In the genomic region with DNA sequence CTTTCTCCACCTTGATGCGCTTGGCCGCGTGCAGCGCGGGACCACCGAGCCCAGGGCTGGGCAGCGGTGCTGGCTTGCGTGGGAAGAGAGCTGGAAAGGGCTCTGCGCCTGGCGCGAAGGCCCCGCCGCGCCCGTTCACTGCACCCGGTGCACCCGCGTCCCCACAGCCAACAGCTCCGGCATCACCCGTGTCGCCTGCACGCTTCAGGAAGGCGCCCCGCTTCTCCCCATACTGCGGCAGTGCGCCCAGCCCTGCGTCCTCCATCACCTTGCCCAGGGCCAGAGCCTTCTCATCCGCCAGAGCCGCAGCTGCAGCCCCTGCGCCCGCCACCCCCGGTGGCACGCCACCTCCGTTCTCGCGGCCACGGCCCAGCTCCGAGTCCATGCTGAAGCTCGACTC, we compare ENCODE assay signal across 29 mouse cellular contexts.
DNase-seq lines count a peak whose midpoint lies in the region; ATAC-seq and TF ChIP-seq lines count a peak whose summit lies in the region.
"Had no signal": no experiment of that assay in that cellular context is flagged by ENCODE, and none has a peak within 500 bp of the region (broad histone marks: within the 10 kb centered on the region; RNA-seq: fewer than 3 reads in every experiment).

No protein-coding gene starts in this region.

- H3K4me1 ChIP-seq in kidney, embryonic 15.5 days = peaks cover 8% of the 10 kb centered on the region; the same call in 1 of the 2 replicates
- peaks cover 20% of the 10 kb centered on the region for H3K4me1 ChIP-seq in E14TG2a.4 (replicated peaks; ENCODE audit: low read depth, low read length)
- peaks cover 20% of the 10 kb centered on the region for H3K4me1 ChIP-seq in hindbrain, embryonic 13.5 days (replicated peaks)
- H3K4me1 ChIP-seq: liver, embryonic 15.5 days had no signal

- no peaks in the 10 kb centered on the region for H3K27me3 ChIP-seq in kidney, embryonic 15.5 days
- peaks cover 78% of the 10 kb centered on the region for H3K27me3 ChIP-seq in E14TG2a.4 (ENCODE audit: insufficient read depth, low read length)
- no peaks in the 10 kb centered on the region for H3K27me3 ChIP-seq in hindbrain, embryonic 13.5 days
- H3K27me3 ChIP-seq: embryonic facial prominence, embryonic 15.5 days; forebrain, embryonic 12.5 days; limb, embryonic 12.5 days; liver, embryonic 15.5 days; midbrain, embryonic 15.5 days had no signal

- no peak overlapping the region for H3K4me3 ChIP-seq in kidney, embryonic 15.5 days (replicated peaks)
- H3K4me3 ChIP-seq in E14TG2a.4 (replicated peaks; ENCODE audit: low read length) = peak overlapping the region; percentile 67
- H3K4me3 ChIP-seq in hindbrain, embryonic 13.5 days = no peak overlapping the region
- H3K4me3 ChIP-seq: embryonic facial prominence, embryonic 10.5 days; embryonic facial prominence, embryonic 15.5 days; forebrain, embryonic 12.5 days; heart, embryonic 10.5 days; limb, embryonic 12.5 days; liver, embryonic 15.5 days; midbrain, embryonic 10.5 days; midbrain, embryonic 15.5 days had no signal

- no peak overlapping the region for H3K4me2 ChIP-seq in kidney, embryonic 15.5 days
- no peak overlapping the region for H3K4me2 ChIP-seq in hindbrain, embryonic 13.5 days
- H3K4me2 ChIP-seq: embryonic facial prominence, embryonic 15.5 days; forebrain, embryonic 12.5 days; hindbrain, embryonic 14.5 days; limb, embryonic 12.5 days; liver, embryonic 15.5 days; lung, embryonic 14.5 days; midbrain, embryonic 15.5 days had no signal

- no peak for DNase-seq in kidney, postnatal 4 days
- DNase-seq in CD4-positive helper T cell, adult 2 months (ENCODE audit: low read depth, low spot score) = peak; percentile 20
- DNase-seq in ZHBTc4 (ENCODE audit: low read depth, low spot score) = peak; percentile 51
- DNase-seq: adrenal gland, adult 2 months; adrenal gland, postnatal 36 days; cerebellum, adult 8-10 months; cerebellum, postnatal 25 days; gastrocnemius, postnatal 25 days; heart, adult 11 months; heart, postnatal 4 days; kidney, adult 18-20 months; kidney, postnatal 36 days; lung, embryonic 14.5 days; right cerebral cortex, postnatal 25 days; spleen, adult 18-20 months; thymus, adult 2 months had no signal

- H3K27ac ChIP-seq in kidney, embryonic 15.5 days = no peak overlapping the region
- H3K27ac ChIP-seq in hindbrain, embryonic 13.5 days = no peak overlapping the region
- H3K27ac ChIP-seq: embryonic facial prominence, embryonic 10.5 days; embryonic facial prominence, embryonic 15.5 days; forebrain, embryonic 12.5 days; heart, embryonic 10.5 days; hindbrain, embryonic 14.5 days; limb, embryonic 12.5 days; liver, embryonic 15.5 days; midbrain, embryonic 10.5 days; midbrain, embryonic 15.5 days had no signal

- peaks cover 13% of the 10 kb centered on the region for H3K9me3 ChIP-seq in kidney, embryonic 15.5 days (replicated peaks)
- 0 out of 2 replicates have a peak, but pooled peaks cover 6% of the 10 kb centered on the region for H3K9me3 ChIP-seq in E14TG2a.4 (ENCODE audit: low read length)
- peaks cover 19% of the 10 kb centered on the region for H3K9me3 ChIP-seq in hindbrain, embryonic 13.5 days

- H3K36me3 ChIP-seq in kidney, embryonic 15.5 days = peaks cover 23% of the 10 kb centered on the region
- no peaks in the 10 kb centered on the region for H3K36me3 ChIP-seq in E14TG2a.4 (ENCODE audit: insufficient read depth, low read length)
- H3K36me3 ChIP-seq in hindbrain, embryonic 13.5 days = peaks cover 25% of the 10 kb centered on the region
- H3K36me3 ChIP-seq: liver, embryonic 15.5 days had no signal

- WGBS in kidney, embryonic 15.5 days = 98% methylated on average over 34 of the region's 39 CpGs
- WGBS in hindbrain, embryonic 13.5 days = 98% methylated on average over 39 of the region's 39 CpGs

- ATAC-seq in kidney, embryonic 15.5 days (replicated peaks; ENCODE audit: low FRiP score) = 0 out of 2 replicates have a peak, but pooled peaks have one; percentile 5
- no peak for ATAC-seq in hindbrain, embryonic 13.5 days (ENCODE audit: low FRiP score)
- ATAC-seq: midbrain, embryonic 15.5 days; Patski had no signal

- no peak overlapping the region for H3K9ac ChIP-seq in kidney, embryonic 15.5 days
- no peak overlapping the region for H3K9ac ChIP-seq in hindbrain, embryonic 13.5 days
- H3K9ac ChIP-seq: embryonic facial prominence, embryonic 15.5 days; forebrain, embryonic 12.5 days; hindbrain, embryonic 14.5 days; limb, embryonic 12.5 days; liver, embryonic 15.5 days; lung, embryonic 14.5 days; midbrain, embryonic 15.5 days had no signal

- TF ChIP-seq CTCF in E14TG2a.4 (conservative IDR thresholded peaks at IDR 0.05; ENCODE audit: low read length) = no peak

Comparison
In these comparisons a context has a peak if more than half of its experiments do, and no peak if none do; other contexts are left out.
1. DNase-seq: peak in CD4-positive helper T cell, adult 2 months (single experiment) and ZHBTc4 (single experiment); none in kidney, postnatal 4 days (0 of 2).